Mouse (Mus musculus) thymus, adult 2 months (tissue): ENCODE results near the gene Tbc1d2. TPM values are rescaled to one million over a fixed set of nuclear protein-coding genes. Genes with fewer than 3 reads are reported as not detected.
A peak's percentile ranks its signal among the peaks of the same experiment; 100 is the strongest.

Experiments used
- DNase-seq: peaks from one replicate; pipeline ENCODE4 v3.0.0; 2021
- H3K27ac ChIP-seq: fragments of 200-500 bp; 2 replicates; pipeline ENCODE4 v1.5.1; 2012; ENCODE audit warnings: low read length, control low read depth; ENCODE audit not compliant: control insufficient read depth, insufficient read depth
- H3K27me3 ChIP-seq: fragments of 200-500 bp; 2 replicates; pipeline ENCODE4 v1.6.1; 2012; ENCODE audit warnings: mild to moderate bottlenecking, low read length, moderate library complexity, mixed read lengths; ENCODE audit not compliant: control insufficient read depth, insufficient read depth
- H3K36me3 ChIP-seq: fragments of 200-500 bp; 2 replicates; pipeline ENCODE4 v1.6.1; 2012; ENCODE audit warnings: mild to moderate bottlenecking, low read length, moderate library complexity; ENCODE audit not compliant: control insufficient read depth, insufficient read depth
- H3K4me1 ChIP-seq: fragments of 200-500 bp; replicated peaks from 2 replicates; pipeline ENCODE4 v1.6.1; 2012; ENCODE audit warnings: low read length; ENCODE audit not compliant: control insufficient read depth, insufficient read depth
- H3K4me3 ChIP-seq: fragments of 200-500 bp; 2 replicates; pipeline ENCODE4 v1.5.1; 2012; ENCODE audit warnings: mild to moderate bottlenecking, low read length, control low read depth, moderate library complexity; ENCODE audit not compliant: control insufficient read depth, insufficient read depth
- CTCF ChIP-seq: fragments of 200-500 bp; IDR thresholded peaks from 2 replicates; pipeline ENCODE4 v1.5.1; 2012; ENCODE audit warnings: mild to moderate bottlenecking, control low read depth, low read length, moderate library complexity, borderline replicate concordance; ENCODE audit not compliant: control insufficient read depth, poor library complexity, insufficient read depth; ENCODE audit errors: extremely low read depth
- POLR2A ChIP-seq: fragments of 200-500 bp; IDR thresholded peaks from 2 replicates; pipeline ENCODE4 v1.6.1; 2012; ENCODE audit warnings: mild to moderate bottlenecking, low read length, control low read depth, moderate library complexity; ENCODE audit not compliant: control insufficient read depth, poor library complexity, insufficient read depth; ENCODE audit errors: extremely low read depth
- WGBS: fragments of 180-500 bp; shearing (Covaris S2); methylation state at CpG from one replicate; pipeline ENCODE4 v1.1.7; 2018; 5-methylcytosine and 5-hydroxymethylcytosine counted together
- polyA plus RNA-seq: library from polyadenylated mRNA; depleted of rRNA; stranded (reverse); fragments of >200 nt; gene quantifications from 2 replicates; pipeline ENCODE4 v1.2.3, GENCODE M21; 2012

Tbc1d2 gene
- polyA plus RNA-seq, 1 experiment = 2.0 TPM

DNA sequence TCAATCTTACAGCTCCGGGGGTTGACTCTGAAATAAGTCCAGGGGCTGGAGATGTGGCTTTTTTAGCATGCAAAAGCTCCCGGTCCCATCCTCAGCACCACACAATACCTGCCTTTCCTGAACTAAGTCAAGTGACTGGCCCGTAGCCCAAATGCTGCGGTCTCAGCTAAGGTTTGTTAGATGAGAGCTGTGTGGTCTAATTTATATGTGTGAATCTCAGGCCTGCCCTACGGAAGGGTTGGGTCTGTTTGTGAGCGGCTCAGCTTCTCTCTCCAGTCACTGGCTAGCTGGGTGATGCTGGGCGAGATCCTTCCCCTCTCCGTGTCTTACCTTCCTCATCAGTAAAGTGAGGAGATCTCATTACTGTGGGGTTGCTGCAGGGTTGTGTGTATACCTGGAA, 81.8 kb downstream of the Tbc1d2 start:
- H3K4me1 ChIP-seq = peaks cover 15% of the 10 kb centered on the region
- no peaks in the 10 kb centered on the region for H3K27me3 ChIP-seq
- no peaks in the 10 kb centered on the region for H3K36me3 ChIP-seq
- no peak for DNase-seq
- 86% methylated on average over 8 of the region's 8 CpGs for WGBS
- H3K4me3 ChIP-seq = no peak overlapping the region
- no peak overlapping the region for H3K27ac ChIP-seq
- TF ChIP-seq POLR2A (no peak), CTCF (no peak)

DNA sequence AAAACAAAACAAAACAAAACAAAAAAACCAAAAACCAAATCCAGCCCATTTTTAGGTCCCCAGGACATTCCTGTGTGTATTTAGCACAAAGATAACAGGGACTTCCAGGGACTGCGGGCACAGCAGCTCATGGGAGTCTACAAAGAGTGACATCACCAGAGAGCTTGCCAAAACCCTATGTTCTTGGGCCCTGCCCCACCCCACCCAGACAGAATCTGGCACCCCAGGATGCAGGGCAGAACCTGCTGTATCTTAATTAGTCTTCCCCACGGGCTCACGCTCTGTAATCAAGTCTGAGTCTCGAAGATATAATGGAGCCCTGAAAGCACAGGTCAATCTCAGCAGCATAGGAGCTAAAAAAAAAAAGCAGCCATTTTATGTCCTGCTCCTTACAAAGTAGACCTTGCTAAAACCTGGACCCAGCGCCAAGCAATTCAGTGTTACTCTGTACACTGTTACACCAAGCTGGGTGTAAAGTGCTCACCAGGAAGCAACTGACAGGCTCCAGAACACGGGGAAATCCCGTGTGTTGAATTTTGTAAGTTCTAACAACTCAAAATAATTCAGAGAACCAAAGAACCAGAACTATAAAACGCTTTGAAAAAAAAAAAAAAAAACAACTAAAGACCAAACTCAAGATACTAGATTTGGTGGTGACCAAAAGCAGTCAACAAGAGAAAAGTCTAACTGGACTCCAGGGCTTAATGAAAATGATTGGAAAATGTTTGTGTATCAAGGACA, 82.9 kb downstream of the Tbc1d2 start:
- TF ChIP-seq POLR2A (no peak), CTCF (no peak)
- no peak overlapping the region for H3K27ac ChIP-seq
- H3K4me3 ChIP-seq = no peak overlapping the region
- H3K36me3 ChIP-seq = no peaks in the 10 kb centered on the region
- no peak for DNase-seq
- H3K27me3 ChIP-seq = no peaks in the 10 kb centered on the region
- peaks cover 15% of the 10 kb centered on the region for H3K4me1 ChIP-seq
- 67% methylated on average over 8 of the region's 8 CpGs for WGBS

DNA sequence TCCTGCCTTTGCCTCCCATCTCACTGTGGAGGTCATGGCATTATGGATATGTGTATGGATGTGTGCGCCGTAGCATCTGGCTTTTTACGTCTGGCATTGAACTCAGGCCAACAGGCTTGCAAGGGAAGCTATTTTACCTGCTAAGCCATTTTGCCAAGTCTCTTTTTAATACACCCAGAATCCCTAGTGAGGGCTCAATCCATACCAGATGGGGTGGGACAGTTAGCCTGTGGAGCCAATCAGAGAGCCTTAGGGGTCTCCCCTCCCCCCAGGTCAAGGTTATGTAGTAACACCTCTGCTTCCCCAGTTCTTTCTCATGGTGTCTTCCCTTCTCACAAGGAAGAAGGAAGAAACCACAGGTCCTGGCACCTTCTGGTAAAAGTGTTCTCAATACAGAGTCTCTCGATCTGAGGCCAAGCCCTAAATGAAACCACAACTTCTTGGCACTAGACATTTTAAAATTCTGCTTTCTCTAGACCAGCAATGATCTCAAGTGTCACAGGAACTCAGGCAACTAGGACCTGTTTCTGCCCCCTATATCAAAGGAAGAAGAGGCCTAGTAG, 84.5 kb downstream of the Tbc1d2 start:
- peaks cover 15% of the 10 kb centered on the region for H3K4me1 ChIP-seq
- H3K27ac ChIP-seq = no peak overlapping the region

DNA sequence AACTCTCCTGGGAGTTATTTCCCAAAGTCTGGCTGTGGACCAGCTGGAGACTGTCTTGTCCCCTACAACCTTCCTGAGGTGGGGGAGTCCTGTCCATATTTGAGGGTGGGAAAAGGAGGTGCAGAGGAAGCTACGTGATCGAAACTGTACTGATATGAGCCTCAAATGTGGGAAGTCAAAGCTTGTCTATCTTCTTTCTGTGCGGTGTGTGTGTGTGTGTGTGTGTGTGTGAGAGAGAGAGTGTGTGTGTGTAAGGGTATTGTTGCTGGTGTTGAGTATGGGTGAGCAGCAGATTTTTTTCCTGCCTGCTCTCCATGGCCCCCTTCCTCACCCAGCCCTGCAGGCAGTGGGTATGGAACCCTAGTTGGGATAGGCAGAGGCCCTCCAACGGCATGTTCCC, 85.8 kb downstream of the Tbc1d2 start:
- TF ChIP-seq CTCF (no peak), POLR2A (no peak)
- Histone ChIP-seq H3K36me3 (no peaks in the 10 kb centered on the region), H3K4me1 (peaks cover 15% of the 10 kb centered on the region), H3K27me3 (no peaks in the 10 kb centered on the region), H3K27ac (no peak overlapping the region), H3K4me3 (no peak overlapping the region)
- DNase-seq = no peak
- 40% methylated on average over 4 of the region's 4 CpGs for WGBS

More for the DNA sequence above, 84.5 kb downstream of the Tbc1d2 start:
- DNase-seq = no peak
- TF ChIP-seq CTCF = no peak
- TF ChIP-seq POLR2A = no peak
- no peaks in the 10 kb centered on the region for H3K27me3 ChIP-seq
- 62% methylated on average over 4 of the region's 4 CpGs for WGBS
- no peaks in the 10 kb centered on the region for H3K36me3 ChIP-seq
- no peak overlapping the region for H3K4me3 ChIP-seq

DNA sequence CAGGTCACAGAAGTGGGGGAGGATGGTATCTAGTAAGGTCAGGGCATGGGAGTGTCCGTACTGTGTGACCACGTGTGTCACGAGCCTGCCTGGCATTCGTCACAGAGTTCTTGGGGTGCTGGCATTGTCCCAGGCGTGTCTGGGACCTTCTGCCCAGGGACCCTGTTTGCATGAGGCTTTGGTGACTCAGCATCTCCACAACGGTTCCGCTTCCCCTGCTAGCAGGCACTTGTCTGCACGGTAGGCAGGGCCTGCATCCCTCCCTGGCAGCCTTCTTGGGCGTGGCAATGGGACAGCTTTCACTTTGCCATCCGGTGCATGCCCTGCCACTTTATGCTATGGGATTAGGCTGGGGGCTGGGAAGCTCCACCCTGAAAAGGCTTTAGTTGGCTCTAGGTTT, 86.2 kb downstream of the Tbc1d2 start:
- peak; percentile 41 for DNase-seq
- H3K4me3 ChIP-seq = no peak overlapping the region
- no peaks in the 10 kb centered on the region for H3K36me3 ChIP-seq
- H3K27ac ChIP-seq = no peak overlapping the region
- 13% methylated on average over 10 of the region's 10 CpGs for WGBS
- H3K27me3 ChIP-seq = no peaks in the 10 kb centered on the region
- H3K4me1 ChIP-seq = peaks cover 15% of the 10 kb centered on the region
- no peak for TF ChIP-seq POLR2A

DNA sequence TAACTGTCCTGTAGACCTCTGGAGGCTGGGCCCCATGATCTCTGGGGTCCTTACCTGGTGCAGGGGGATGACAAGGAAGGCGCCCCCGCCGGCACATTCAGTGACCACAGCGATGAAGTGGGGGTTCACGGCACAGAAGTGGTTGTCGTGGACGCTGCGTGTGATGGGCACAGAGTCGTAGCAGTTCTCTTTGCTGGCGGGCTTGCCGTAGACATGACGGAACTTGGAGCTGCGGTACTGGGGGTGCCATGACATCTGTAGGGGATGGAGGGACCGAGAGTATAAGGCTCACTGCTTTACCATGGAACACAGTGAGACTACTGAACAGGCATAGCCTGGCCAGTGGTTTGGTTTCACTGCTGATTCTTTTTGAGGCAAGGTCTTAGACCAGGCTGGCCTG, 87.2 kb downstream of the Tbc1d2 start:
- 97% methylated on average over 14 of the region's 14 CpGs for WGBS
- Histone ChIP-seq H3K27ac (no peak overlapping the region), H3K4me1 (peaks cover 15% of the 10 kb centered on the region), H3K36me3 (no peaks in the 10 kb centered on the region), H3K4me3 (no peak overlapping the region), H3K27me3 (no peaks in the 10 kb centered on the region)
- no peak for DNase-seq
- TF ChIP-seq CTCF = no peak
- TF ChIP-seq POLR2A = no peak
